Mouse (Mus musculus): ENCODE results near the gene Clta. TPM values are rescaled to one million over a fixed set of nuclear protein-coding genes. Genes with fewer than 3 reads are reported as not detected.

Clta gene
- total and polyA plus RNA-seq, 3 experiments: 301 to 454 (median 450) TPM

- in situ Hi-C loops (cut with MboI; ENCODE audit: low pct_ligation_motif_present, low pct_unique_long_range_greater_than_20kb, low sequenced_read_pairs): no loop called here
- Histone ChIP-seq H3K79me2 (replicated peaks; ENCODE audit: control insufficient read depth, extremely low read depth, insufficient read depth, poor library complexity, severe bottlenecking) (no peaks in the 10 kb centered on the region), H3K9me3 (replicated peaks; ENCODE audit: low read length) (no peaks in the 10 kb centered on the region), H3K4me3 (replicated peaks in 1 of 3; ENCODE audit: low read depth in 2 of 3, low read length in 2 of 3, poor library complexity in 1 of 3) (no peak overlapping the region), H3K36me3 (replicated peaks in 1 of 2; ENCODE audit: control insufficient read depth in 1 of 2, insufficient read depth in 1 of 2, low read length in 1 of 2) (peaks cover 42 to 67% of the 10 kb centered on the region in 2 experiments), H3K27me3 (replicated peaks) (no peaks in the 10 kb centered on the region), H3K27ac (ENCODE audit: insufficient read depth, low read depth) (peak overlapping the region; percentile 81), H3K9ac (ENCODE audit: insufficient read depth, low read depth) (no peak overlapping the region), H3K4me1 (ENCODE audit: control insufficient read depth in 1 of 2, insufficient read depth in 2 of 2) (peaks cover 11 to 43% of the 10 kb centered on the region in 2 experiments), H3K4me2 (ENCODE audit: insufficient read depth, low read depth, poor library complexity, severe bottlenecking) (peak overlapping the region; percentile 6; the same call in 1 of the 2 replicates)
- dilution Hi-C loops (cut with MboI; ENCODE audit: extremely low pct_ligation_motif_present, extremely low pct_unique_long_range_greater_than_20kb, low sequenced_read_pairs): no loop called here
- DNase-seq (ENCODE audit: extremely low read depth): peak; percentile 91
- TF ChIP-seq ZC3H11A (IDR thresholded peaks at IDR 0.05; ENCODE audit: low read depth, low read length) (no peak), HCFC1 (IDR thresholded peaks at IDR 0.05; ENCODE audit: low read depth, low read length) (peak; percentile 8; the same call in 1 of the 2 replicates), SMC3 (IDR thresholded peaks at IDR 0.05; ENCODE audit: low read depth, low read length) (no peak), ETS1 (conservative IDR thresholded peaks at IDR 0.05; ENCODE audit: low read depth, low read length) (peak; percentile 57; the same call in 1 of the 2 replicates), ELF1 (IDR thresholded peaks at IDR 0.05; ENCODE audit: low read depth, low read length) (no peak), MAX (IDR thresholded peaks at IDR 0.05; ENCODE audit: low read length) (peak; percentile 71; the same call in 1 of the 2 replicates), CHD2 (IDR thresholded peaks at IDR 0.05; ENCODE audit: low read length) (no peak), MYC (IDR thresholded peaks at IDR 0.05; ENCODE audit: low read depth, low read length) (no peak), TBP (conservative IDR thresholded peaks at IDR 0.05; ENCODE audit: low read depth, low read length) (no peak), SIN3A (IDR thresholded peaks at IDR 0.05; ENCODE audit: low read length) (no peak), ZKSCAN1 (IDR thresholded peaks at IDR 0.05; ENCODE audit: borderline replicate concordance, low read depth, low read length) (no peak), TCF12 (IDR thresholded peaks at IDR 0.05; ENCODE audit: low read depth, low read length) (no peak), RAD21 (IDR thresholded peaks at IDR 0.05; ENCODE audit: low read depth, low read length) (no peak), PAX5 (IDR thresholded peaks at IDR 0.05; ENCODE audit: low read length) (no peak), CTCF (conservative IDR thresholded peaks at IDR 0.05 in 1 of 2, IDR thresholded peaks at IDR 0.05 in 1 of 2; ENCODE audit: low read depth in 2 of 2, low read length in 2 of 2) (no peak), BHLHE40 (IDR thresholded peaks at IDR 0.05; ENCODE audit: low read depth, low read length) (no peak; the same call in none of the 2 replicates), GABPA (IDR thresholded peaks at IDR 0.05; ENCODE audit: insufficient replicate concordance, low read depth, low read length) (no peak), CHD1 (IDR thresholded peaks at IDR 0.05; ENCODE audit: low read depth, low read length) (peak; percentile 64; the same call in 1 of the 2 replicates), EP300 (IDR thresholded peaks at IDR 0.05; ENCODE audit: low read length) (peak; percentile 86), NELFE (IDR thresholded peaks at IDR 0.05; ENCODE audit: low read depth, low read length) (no peak), IRF4 (IDR thresholded peaks at IDR 0.05; ENCODE audit: low read depth, low read length) (no peak), UBTF (IDR thresholded peaks at IDR 0.05; ENCODE audit: low read depth, low read length) (no peak), USF1 (IDR thresholded peaks at IDR 0.05; ENCODE audit: low read depth, low read length) (no peak), KAT2A (IDR thresholded peaks at IDR 0.05; ENCODE audit: insufficient replicate concordance, low read length) (0 out of 2 replicates have a peak, but pooled peaks have one; percentile 37), MXI1 (IDR thresholded peaks at IDR 0.05; ENCODE audit: low read depth, low read length) (peak; percentile 12; the same call in 1 of the 2 replicates), NRF1 (IDR thresholded peaks at IDR 0.05; ENCODE audit: low read depth, low read length) (no peak), POLR2AphosphoS2 (IDR thresholded peaks at IDR 0.05; ENCODE audit: low read depth, low read length) (no peak), MAZ (IDR thresholded peaks at IDR 0.05; ENCODE audit: low read depth, low read length) (no peak), ZNF384 (IDR thresholded peaks at IDR 0.05; ENCODE audit: low read depth, low read length) (no peak), MEF2A (IDR thresholded peaks at IDR 0.05; ENCODE audit: borderline replicate concordance, low read depth, low read length) (no peak; the same call in 1 of the 2 replicates), JUN (IDR thresholded peaks at IDR 0.05; ENCODE audit: insufficient read depth, low read depth, low read length) (peak; percentile 83), JUND (conservative IDR thresholded peaks at IDR 0.05; ENCODE audit: low read depth, low read length) (peak; percentile 81), POLR2A (IDR thresholded peaks at IDR 0.05; ENCODE audit: low read depth, low read length) (no peak), E2F4 (IDR thresholded peaks at IDR 0.05; ENCODE audit: insufficient replicate concordance, low read depth, low read length) (peak; percentile 81; the same call in 1 of the 2 replicates), MAFK (IDR thresholded peaks at IDR 0.05; ENCODE audit: insufficient replicate concordance, low read length) (no peak), ZMIZ1 (IDR thresholded peaks at IDR 0.05; ENCODE audit: low read depth, low read length) (no peak), RCOR1 (conservative IDR thresholded peaks at IDR 0.05; ENCODE audit: low read depth, low read length) (peak; percentile 33; the same call in 1 of the 2 replicates), USF2 (conservative IDR thresholded peaks at IDR 0.05; ENCODE audit: low read depth, low read length) (no peak)
Observed at GRCm38 (mm10) chr4:44044685-44045356, 40.6 kb downstream of the Clta start.

All from CH12.LX (cell line).